Mouse (Mus musculus) T-helper 1 cell (primary cell): ENCODE measurements at regions not wholly inside any gene's neighbourhood (a gene's known extent, or its start where the extent isn't known, plus 50 kb on each side); places are given as distances from the start of the nearest gene placed in this dataset.
"Not testable (repeated sequence)": the region's sequence is repeated elsewhere in the genome, so short reads cannot be mapped to it uniquely, and the experiment has no call there.

Experiments
- in situ Hi-C: fragments of 300-600 bp; cut with MboI, MseI; formaldehyde crosslinking; loops from one replicate; pipeline ENCODE4 v1.15.1; 2025; ENCODE audit warnings: high pct_unique_total_duplicates

DNA sequence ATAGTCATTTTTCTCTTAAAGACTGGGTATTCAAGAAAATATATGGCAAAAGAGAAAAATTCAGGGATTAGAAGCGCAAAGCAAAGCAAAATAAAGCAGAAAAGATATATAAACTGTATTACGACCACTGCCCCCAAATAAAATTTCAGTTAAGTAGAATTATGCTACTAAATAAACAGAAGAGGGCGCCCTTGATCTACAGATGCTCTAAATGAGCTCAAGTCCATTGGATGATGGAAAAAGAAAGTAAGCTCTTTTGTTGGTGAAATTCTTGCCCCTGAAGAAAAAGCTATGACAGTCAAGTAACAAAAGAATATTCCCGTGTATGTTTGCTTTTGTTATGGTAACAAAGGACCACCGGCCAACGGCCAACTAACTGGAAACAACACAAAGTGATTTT lies 165.5 kb upstream of the Stk26 start:
- in situ Hi-C loops, result loop anchor here (5.0 kb wide), 1 partner anchor 687 kb away; no protein-coding TSS in a partner anchor

DNA sequence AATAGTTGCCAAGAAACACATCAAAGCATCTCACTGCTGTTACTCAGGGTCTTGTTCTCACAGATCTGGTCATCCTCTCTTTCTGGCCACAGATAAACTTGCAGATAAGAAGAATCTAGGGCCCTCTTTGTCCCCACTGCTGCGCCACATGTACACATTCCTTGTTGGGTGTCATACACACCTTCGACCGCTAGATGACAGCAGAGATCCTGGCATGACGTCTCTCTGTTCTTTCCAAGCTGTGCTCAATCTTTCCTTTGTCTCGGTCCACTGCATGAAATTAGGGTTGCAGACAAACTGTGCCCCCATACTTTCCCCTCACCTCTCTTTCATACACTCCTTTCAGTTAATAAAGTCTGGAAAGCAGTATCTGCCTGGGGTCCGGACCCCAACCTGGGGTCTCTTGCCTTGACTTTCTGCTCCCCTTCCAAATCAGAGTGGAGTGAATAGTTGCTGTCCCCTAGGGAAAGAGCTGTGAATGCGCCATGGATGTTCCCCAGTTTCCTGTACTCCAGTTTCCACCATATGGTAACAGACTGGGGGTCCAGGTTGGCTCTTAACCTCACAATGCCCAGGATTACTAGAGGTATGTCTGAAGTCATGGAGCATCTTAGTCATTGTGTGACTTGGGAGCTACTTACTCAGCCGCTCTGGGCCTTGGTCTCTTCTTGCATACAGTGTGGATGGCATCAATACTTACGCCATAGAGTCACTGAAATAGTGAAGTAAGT lies 182.8 kb upstream of the Stk26 start:
- in situ Hi-C loops, result loop anchor here (25.0 kb wide), 1 partner anchor 404 kb away; no protein-coding TSS in a partner anchor

GRCm38 (mm10) chrX:50657180-50657834 lies 183.5 kb upstream of the Stk26 start:
- in situ Hi-C loops, result loop anchor here (25.0 kb wide), 1 partner anchor 405 kb away; no protein-coding TSS in a partner anchor

DNA sequence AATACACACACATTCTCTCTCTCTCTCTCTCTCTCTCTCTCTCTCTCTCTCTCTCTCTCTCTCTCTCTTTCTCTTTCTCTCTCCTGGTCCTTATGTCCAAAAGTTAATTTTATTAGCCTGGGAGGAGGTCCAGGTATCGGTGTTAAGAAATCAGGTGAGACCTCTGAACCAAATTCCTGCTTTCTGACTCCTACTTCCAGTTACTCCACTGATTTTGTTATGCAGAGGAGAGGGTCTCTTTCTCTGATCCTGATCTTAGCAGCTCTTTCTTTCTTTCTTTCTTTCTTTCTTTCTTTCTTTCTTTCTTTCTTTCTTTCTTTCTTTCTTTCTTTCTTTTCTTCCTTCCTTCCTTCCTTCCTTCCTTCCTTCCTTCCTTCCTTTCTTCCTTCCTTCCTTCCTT lies 185.5 kb upstream of the Stk26 start:
- in situ Hi-C loops, result loop anchor here (25.0 kb wide), 1 partner anchor 407 kb away; no protein-coding TSS in a partner anchor

GRCm38 (mm10) chrX:50641347-50641746 lies 199.5 kb upstream of the Stk26 start:
- in situ Hi-C loops, result no loop called here

- in situ Hi-C loops, result no loop called here
Observed at GRCm38 (mm10) chrX:50635634-50636033, 205.2 kb upstream of the Stk26 start.

DNA sequence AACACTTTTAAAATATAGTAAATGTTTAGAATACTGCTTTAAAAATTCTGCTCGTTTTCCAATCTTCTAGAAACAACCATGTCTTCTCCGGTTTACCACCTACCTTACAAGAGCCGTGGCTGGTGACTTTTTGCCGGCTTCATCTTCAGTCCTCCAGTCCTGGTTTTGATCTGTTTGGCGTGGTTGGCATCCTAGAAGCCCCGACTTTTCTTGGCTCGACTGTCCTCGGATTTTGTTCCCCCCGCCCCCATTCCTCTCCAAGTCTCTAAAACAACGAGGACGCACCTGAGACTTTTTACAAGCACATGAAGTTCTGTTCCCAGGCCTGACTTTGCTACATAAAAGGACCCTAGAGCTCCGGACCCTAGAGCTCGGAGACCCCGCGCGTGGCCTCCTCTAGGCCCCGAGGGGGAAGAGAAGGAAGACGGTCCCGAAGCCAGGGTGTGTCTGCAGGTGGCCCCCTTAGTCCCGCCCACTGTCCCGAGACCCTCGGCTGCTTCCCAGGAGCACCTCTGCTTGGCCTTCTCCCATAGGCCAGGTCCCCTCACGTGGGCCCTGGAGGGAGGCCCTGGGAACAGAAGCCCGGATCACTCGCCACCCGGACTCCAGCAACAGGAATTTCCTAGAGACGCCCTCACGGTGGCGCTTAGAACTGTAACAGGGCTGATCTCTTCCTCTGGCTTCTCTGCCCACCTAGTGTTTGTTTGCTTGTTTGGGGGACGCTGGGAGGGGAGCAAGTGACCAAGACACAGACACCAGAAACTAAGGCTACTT lies 205.8 kb upstream of the Stk26 start:
- in situ Hi-C loops, result no loop called here

GRCm38 (mm10) chrX:50632536-50632935 lies 204.2 kb upstream of the Olfr1324 start:
- in situ Hi-C loops, result no loop called here

DNA sequence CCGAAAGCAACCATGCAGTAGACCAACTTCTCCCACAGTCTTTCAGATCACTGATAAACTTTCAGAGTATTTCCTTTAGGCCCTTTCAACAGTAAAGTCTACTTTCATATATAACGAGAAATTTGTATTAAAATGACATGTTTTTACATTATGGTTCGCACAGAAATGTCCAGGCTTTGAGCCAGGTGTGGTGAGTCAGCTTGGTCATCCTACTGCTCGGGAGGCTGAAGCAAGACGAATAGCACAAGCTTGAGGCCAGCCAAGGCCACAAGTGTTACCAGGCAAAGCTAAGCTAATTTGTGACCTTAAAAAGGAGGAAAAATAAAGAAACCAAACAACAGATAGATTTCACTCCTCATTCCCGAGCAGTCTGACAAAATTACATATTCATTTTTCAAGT lies 197.0 kb upstream of the Olfr1324 start:
- in situ Hi-C loops, result no loop called here

DNA sequence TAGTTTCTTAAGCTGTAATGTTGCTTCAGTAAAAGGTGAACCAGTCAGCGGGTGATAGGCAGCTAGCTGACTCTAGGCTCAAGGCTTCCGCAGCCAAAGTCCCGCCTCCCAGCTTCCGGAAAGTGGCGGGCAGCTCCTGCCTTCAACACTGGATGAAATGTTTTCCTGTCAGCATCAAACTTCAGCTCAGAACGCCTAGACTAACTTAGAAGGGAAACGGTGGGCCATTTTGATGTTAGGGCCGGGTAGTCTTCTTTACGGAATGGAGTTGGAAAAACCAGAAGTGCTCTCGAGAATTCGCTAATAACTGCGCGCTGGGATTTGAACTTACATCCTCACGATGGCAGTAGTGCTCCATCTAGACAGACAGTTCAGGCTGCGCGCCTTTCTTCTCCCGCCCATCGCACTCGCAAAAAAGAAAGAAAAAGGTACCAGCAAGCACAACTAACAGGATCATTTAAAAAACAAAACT lies 194.7 kb upstream of the Olfr1324 start:
- in situ Hi-C loops, result no loop called here

DNA sequence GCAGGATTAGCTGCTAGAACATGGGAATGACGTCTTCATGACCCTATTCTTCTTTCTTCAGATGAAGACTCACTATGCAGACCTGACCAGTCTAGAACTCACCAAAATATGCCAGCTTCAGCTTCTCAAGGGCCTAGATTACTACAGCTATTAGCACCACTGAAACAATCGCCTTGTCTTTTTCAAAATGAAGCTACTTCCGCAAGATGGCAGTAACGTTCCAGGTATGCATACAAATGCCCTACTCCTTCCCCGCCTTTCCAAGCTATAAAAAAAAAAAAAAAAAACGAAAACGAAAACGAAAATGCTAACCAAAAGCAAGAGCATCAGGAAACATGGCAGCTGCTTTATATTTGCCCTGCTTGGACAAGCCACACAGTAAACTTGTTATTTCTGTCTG lies 192.6 kb upstream of the Olfr1324 start:
- in situ Hi-C loops, result no loop called here

DNA sequence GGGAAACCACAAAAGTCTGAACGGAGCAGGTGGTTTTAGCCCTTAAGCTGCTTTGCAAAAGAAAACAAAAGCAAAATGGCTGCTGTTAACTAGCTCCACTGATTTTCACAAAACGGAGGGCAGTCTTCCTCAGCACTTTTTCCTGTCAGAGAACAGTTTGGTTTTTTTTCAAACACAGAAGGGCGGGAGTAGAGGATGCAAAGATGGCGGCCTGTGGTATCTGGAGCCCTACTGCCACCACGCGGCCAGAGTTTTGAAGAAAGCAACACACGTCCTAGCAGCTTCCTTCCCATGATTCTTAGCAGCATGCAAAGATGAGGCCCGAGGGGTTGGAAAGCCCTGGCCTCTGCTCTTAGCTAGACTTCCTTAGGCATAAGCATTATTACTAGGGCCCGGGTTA lies 191.6 kb upstream of the Olfr1324 start:
- in situ Hi-C loops, result no loop called here

DNA sequence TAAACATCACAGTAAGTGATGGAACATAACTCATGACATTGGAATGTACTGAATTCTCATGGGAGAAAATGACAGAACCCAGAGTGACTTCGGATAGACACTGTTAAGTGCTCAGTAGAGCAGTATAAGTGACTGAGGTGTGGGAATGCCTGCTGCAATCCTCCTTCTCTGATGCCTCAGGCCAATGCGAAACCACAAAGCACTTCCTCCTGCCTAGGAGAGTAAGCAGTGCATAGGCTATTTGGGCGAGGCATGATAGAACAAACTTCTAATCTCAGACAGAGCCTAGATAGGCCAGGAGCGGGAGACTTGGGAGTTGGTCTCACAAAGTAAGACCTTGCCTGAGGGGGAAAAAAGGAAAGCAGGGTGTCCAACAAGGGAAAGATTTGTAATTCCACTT lies 190.6 kb upstream of the Olfr1324 start:
- in situ Hi-C loops, result no loop called here

DNA sequence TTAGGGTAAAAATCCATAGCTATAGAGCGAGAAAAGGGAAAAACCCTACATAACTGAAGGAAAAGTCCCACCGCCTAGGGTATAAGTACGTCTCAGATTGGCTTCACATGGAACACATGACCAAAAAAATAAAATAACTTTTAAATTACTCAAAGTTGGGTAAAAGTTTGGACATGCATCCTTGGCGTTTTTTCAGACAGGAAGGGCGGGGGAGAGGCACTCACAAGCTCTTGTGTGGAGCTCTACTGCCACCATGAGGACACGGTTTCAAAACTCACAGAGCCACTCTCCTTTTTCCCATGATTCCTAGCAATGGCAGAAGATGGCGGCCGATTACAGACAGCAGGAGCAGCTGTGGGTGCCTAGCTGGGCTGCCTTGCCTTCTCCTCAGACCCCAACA lies 188.6 kb upstream of the Olfr1324 start:
- in situ Hi-C loops, result not testable (repeated sequence)

DNA sequence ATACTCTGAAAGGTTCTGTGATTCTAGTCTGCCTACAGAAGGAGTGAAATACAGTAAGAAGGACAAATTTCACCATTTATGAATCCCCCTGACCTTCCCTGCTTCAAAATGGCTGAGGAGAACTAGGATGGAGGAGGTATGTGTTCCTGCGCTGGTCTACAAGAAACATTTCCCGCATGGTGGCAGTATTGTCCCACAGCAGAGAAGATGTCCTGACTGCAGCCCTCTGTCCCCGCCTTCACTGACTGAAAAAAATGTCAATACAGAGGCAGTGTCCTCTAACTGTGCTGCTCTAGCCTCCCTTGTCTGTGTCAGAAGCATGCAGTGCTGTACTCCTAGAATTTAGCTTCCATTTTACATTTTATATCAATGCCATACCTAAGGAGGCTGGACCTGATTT lies 186.6 kb upstream of the Olfr1324 start:
- in situ Hi-C loops, result not testable (repeated sequence)

GRCm38 (mm10) chrX:50614367-50614766 lies 186.1 kb upstream of the Olfr1324 start:
- in situ Hi-C loops, result not testable (repeated sequence)

- in situ Hi-C loops, result no loop called here
Observed at GRCm38 (mm10) chrX:50611765-50612591, 183.7 kb upstream of the Olfr1324 start.

DNA sequence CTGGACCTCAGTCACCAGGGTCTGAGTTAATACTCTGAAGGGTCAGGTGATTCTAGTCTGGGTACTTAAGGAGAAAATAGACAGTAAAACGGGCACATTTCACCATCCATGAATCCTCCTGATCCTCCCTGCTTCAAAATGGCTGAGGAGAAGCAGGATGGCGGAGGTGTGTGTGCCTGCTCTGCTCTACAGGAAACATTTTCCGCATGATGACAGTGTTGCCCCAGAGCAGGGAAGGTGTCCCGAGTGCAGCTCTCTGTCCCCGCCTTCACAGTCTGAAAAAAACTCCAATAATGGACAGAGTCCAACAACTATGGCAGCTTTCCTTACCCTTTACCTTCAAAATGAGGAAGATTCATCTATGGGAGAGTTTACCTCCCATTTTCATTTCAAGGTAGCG lies 179.8 kb upstream of the Olfr1324 start:
- in situ Hi-C loops, result loop anchor here (5.0 kb wide), 1 partner anchor 36 kb away; no protein-coding TSS in a partner anchor

- in situ Hi-C loops, result loop anchor here (5.0 kb wide), 1 partner anchor 35 kb away; no protein-coding TSS in a partner anchor
Observed at GRCm38 (mm10) chrX:50607636-50608035, 179.3 kb upstream of the Olfr1324 start.

- in situ Hi-C loops, result loop anchor here (5.0 kb wide), 1 partner anchor 33 kb away; no protein-coding TSS in a partner anchor
Observed at GRCm38 (mm10) chrX:50605517-50605916, 177.2 kb upstream of the Olfr1324 start.

DNA sequence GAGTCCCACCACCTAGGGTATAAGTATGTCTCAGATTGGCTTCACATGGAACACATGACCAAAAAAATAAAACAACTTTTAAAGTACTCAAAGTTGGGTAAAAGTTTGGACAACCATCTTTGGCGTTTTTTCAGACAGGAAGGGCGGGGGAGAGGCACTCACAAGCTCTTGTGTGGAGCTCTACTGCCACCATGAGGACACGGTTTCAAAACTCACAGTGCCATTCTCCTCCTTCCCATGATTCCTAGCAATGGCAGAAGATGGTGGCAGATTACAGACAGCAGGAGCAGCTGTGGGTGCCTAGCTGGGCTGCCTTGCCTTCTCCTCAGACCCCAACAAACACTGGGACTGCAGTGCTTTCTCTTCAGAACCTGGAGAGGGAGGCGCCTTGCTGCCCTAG lies 176.7 kb upstream of the Olfr1324 start:
- in situ Hi-C loops, result loop anchor here (5.0 kb wide), 1 partner anchor 33 kb away; no protein-coding TSS in a partner anchor
